Mouse (Mus musculus) hematopoietic stem cell, adult 5-6 weeks (primary cell): Measurements from ENCODE around the gene Taf6l. TPM values are rescaled to one million over a fixed set of nuclear protein-coding genes. Genes with fewer than 3 reads are reported as not detected.
"Not testable (repeated sequence)": the region's sequence is repeated elsewhere in the genome, so short reads cannot be mapped to it uniquely, and the experiment has no call there.

ENCODE experiments used
- ATAC-seq, 2 experiments: fragments of 125-278 bp in 1 of 2; replicated peaks in 1 of 2; 2 replicates each; pipeline ENCODE4 v1.8.0; 2016 to 2017; ENCODE audit warnings: inconsistent platforms in 2 of 2, mild to moderate bottlenecking in 2 of 2, moderate number of reproducible peaks in 2 of 2, low read depth in 1 of 2, moderate TSS enrichment in 1 of 2; ENCODE audit not compliant: low FRiP score in 2 of 2, poor library complexity in 2 of 2, severe bottlenecking in 2 of 2, insufficient read depth in 1 of 2, low TSS enrichment in 1 of 2
- total RNA-seq: library from RNA; stranded (forward); fragments of 172-1452, 232-1000 nt; gene quantifications from 2 replicates; pipeline ENCODE4 v1.2.3, GENCODE M21; 2017

Taf6l gene
- total RNA-seq, 1 experiment from 2014 or later, result 12.3 TPM

DNA sequence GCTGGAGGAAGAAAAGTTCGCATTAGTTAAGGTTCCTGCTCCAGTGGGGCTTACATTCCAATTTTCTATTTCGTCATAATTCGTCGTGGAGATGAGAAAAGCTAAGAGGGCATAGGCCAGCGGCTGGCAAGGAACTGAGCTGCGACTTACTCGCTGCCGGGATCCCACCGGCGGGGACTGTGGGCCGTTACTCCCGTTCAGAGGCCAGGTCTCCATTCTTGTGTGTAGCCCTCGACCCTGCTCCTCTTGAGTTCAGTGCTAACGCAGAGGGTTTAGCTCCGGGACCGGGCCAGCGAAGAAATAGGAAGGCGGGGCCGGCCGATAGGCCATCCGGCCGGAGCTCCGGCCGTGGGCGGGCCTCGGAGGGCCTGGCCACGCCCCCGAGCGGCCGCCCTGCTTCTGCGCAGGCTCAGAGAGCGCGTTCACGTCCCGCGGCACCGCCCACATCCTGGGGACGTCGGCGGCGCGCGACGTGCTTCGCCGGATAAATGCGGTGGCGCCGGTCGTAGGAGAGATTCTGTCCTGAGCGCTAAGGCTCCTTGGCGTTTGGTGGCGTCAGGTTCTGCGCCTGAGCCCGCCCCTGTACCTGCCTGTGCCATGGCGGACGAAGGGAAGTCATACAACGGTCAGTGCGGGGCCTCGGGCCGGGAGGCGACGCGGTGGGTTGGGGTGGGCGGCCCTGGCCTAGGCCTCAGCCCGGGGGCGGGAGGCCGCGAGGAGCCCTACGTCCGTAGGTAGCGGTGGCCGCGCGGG, 29.4 kb downstream of the Taf6l start, which contains the start of gene Nxf1:
Gene Nxf1, plus strand, starts transcription at position 439 of the 753 bp plus-strand sequence.
- ATAC-seq, result peak; percentile 74 to 94

DNA sequence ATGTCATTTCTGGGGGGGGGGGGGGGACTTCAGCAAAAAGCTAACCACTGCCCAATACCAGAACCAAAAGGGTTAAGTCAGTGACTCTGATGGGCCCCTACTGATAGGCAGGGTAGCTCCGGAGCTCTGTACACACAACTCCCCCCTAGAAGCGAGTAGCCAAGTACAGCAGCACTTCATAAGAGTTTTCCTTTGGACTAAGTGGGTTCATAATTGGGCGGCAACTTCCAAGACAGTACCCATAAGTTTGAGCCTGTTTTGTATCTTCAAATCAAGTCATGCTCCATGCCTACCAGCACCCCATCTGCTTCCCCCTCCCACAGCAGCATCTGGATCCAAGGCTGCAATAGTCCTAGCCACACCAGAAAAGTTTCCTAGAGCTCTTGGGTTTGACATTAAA, 30.6 kb downstream of the Taf6l start:
- no peak for ATAC-seq

DNA sequence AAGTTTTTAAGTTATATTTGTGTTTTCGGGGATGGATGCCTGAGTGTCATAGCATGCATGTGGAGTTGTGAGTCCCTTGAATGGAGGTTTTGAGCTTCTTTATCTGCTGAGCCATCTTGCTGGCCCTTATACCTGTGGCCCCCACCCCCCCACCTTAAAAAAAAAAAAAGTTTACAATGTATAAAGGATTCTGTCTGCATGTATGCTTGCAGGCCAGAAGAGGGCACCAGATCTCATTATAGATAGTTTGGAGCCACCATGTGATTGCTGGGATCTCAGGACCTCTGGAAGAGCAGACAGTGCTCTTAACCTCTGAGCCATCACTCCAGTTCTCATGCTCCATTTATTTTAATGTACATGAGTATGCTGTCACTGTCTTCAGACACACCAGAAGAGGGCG, 38.8 kb downstream of the Taf6l start:
- ATAC-seq, result no peak

DNA sequence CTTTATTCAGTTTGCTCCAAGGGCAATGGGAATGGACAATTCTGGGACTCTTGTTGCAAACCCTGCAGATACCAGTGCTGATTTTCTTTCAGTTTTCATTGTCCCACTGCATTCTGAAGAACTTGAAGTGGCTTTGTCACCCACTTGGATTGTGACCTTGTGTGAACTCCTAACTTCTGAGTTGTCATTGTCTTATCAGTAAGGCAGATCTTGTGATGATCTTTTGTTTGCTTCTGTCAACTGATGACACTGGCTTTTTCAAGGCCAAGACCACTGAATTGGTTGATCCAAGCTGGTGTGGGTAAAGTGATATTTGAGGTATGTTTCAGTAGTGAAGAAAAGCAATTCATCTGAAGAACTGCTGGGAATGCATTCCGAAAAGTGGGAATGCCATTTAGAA, 40.8 kb downstream of the Taf6l start:
- ATAC-seq, result no peak

DNA sequence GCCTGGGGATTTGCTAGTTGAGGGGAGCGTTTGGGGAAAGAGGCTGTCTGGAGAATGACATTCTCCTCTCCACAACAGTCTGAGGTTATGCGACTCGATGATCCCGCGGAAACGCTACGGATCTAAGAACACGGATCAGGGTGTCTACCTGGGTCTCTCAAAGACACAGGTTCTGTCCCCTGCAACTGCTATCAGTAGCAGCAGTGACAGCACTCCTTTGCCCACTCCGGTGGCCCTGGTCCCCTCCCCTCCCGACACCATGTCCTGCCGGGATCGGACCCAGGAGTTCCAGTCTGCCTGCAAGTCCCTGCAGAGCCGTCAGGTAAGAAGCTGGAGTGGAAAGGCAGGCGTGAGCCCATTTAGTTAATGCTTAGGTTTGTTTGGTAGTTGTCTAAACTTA, 44.0 kb downstream of the Taf6l start:
- no peak for ATAC-seq

DNA sequence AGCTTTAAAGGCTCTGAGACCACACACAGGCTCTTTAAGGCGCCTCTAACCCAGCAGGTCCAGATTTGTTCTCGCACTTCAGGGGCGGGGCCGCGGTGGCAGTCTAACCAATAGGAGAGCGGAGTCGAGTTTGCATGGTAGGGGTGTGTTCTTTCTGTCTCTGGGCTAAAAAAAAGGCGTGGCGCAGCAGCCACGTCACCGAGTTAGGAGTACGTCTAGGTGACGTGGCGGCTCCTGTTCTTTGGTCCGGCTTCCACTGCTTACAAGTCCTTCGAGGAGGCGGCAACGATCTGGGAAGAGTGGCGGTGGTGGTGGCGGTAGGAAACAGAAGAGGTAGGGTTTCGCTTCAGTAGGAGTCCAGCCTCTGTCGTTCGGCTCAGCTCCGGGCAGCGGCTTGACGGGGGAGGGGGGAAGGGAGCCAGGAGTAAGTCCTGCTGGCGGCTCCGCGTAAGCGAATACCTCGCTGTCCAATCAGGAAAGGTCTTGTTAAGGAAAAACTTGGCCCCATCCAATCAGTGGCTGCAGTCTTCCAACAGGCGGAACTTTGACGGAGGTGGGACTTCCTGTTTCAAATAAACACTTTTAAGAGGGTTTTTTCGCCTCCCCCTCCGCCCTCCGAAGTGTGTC, 44.9 kb downstream of the Taf6l start, which contains the start of gene Stx5a:
Gene Stx5a, plus strand, starts transcription at position 171 of the 627 bp plus-strand sequence.
- ATAC-seq, result peak; percentile 96 to 97

DNA sequence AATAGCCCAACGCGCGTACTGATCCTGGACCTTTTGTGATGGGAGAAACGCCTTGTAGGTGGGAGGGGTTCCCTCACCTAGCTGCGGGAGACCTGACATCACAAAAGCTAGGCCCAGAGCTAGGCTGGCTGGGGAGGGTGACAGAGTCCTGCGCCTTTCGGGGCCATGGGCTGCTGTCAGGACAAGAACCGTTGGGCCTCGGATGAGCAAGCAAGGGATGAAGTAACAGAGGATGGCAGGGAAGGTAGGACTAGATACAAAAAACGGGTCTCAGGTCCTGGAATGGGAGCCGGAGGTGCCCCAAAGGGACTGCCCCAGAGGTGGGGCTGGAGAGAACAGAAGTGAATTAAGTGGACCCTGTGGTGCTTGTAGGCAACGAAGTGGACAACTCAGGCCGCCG, 45.6 kb downstream of the Taf6l start, which contains the start of gene 1700092M07Rik:
Gene 1700092M07Rik, plus strand, starts transcription at position 116 of the 400 bp plus-strand sequence.
- ATAC-seq, result no peak

DNA sequence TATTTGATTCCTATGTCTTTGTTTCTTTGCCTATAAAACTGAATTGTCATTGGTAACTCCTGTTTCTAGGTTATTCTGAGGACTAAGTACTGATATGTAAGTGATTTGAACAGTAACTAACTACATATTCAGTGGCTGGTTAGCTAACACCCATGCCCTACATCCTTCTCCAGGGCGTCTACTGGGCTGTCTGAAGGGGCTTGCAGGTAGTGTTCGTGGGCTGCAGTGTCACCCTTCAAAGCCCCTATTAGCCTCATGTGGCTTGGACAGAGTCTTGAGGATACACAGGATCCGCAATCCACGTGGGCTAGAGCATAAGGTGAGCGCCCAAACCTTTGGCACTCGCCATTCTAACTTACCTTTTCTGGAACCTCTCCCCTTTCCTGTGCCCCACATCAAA, 46.6 kb downstream of the Taf6l start:
- ATAC-seq, result no peak

DNA sequence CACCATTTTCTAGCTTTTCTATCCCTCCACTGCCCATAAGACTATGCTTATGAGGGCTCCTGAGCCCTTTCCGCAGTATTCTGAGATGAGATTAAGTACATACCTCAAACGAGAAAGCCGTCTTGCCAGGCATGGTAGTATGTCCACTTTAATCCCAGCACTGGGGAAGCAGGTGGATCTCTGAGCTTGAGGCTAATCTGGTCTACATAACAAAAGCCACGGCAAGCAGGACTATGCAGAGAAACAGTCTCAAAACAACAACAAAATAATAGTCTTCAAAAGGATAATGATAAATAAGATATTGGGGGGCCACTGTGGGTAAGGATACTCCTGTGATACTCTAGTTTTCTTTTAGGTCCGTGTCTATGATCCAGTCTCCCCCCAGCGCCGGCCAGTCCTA, 47.3 kb downstream of the Taf6l start:
- no peak for ATAC-seq

DNA sequence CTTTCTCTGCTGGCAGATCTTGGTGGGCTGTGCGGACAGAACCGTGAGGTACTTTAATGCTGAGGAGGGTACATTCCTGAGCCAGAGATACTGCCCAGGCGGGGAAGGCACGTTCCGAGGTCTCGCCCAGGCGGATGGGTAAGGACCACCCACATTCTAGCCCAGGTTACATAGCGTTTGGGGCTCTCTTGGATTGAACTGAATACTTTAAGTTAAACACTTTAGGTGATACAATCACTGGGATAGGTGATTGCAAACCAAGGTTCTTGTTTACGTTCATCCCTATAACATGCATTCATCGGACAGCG, 50.1 kb downstream of the Taf6l start:
- ATAC-seq, result peak in 1 of 2 experiments; percentile 17; a peak in 1 of 4 replicates

DNA sequence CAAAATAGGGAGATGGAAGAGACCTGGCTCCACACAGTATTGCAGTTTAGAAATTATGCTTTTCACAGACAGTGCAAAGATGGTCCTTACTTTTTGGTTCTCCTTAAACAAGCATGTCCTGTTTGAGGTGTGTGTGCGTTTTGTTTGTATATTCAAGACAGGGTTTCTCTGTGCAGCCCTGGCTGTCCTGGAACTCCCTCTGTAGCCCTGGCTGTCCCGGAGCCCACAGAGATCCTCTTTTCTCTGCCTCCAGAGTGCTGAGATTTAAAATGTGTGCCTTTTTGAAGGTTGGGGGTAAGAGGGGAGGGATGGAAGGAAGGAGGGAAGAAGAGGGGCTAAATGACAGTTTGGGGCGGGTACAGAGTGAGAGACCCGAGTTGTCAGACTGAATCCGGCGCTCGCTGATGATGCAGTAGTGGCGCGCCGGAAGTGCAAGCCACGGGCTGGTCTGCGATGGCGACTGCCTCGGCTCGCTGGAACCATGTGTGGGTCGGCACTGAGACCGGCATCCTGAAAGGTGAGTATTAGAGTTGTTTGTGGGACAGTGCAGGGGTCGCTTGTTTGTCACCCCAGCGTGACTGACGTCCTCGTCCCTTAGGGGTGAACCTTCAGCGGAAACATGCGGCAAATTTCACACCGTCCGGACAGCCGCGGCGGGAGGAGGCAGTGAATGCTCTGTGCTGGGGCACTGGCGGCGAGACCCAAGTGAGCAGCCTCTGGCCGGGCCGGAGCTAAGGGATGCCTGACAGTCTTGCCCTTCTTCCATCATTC, 50.6 kb downstream of the Taf6l start, which contains the start of gene Wdr74:
Gene Wdr74, plus strand, starts transcription at position 439 of the 771 bp plus-strand sequence.
- ATAC-seq, result peak; percentile 95 to 99

DNA sequence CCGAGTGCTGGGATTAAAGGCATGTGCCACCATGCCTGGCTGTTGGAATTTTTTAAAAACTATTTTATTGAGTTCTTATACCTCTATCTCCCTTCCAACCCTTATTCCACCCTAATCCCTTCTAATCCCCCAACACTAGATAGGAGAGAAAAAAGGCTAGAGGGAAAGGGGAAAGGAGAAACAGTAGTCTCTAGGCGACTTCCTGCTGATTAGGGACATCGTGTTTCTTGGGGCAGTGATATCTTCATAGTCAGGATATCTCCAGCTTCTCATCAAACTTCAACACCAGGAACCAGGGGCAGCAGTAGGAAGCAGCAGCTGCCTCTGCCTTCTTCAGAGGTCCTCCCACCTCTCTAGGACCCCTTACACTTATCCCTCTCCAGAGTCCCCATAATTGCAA, 51.9 kb downstream of the Taf6l start:
- ATAC-seq, result no peak

DNA sequence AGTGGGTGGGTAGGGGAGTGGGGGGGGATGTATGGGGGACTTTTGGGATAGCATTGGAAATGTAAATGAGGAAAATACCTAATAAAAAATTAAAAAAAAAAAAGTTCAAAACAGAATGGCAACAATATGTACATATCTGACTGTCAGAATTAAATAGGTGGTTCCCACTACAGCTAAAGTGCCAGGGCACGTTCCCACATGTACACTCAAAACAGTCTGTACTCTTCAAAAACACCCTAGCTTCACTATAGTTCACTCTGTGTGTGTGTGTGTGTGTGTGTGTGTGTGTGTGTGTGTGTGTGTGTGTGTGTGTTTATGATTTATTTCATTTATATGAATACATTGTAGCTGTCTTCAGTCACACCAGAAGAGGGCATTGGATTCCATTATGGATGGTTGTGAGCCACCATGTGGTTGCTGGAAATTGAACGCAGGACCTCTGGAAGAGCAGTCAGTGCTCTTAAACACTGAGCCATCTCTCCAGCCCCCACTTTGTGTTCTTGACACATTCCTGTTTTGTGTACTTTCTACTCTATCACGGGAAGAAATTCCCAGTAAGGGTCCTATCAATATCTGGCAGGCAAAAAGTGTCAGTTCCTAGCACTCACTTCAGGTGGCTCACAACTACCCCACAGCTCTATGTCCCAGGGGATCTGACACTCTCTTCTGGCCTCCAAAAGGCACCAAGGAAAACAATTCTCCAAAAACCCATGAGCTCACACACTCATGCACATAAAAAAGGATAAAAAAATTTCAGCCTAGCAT, 57.7 kb downstream of the Taf6l start:
- ATAC-seq, result not testable (repeated sequence)

DNA sequence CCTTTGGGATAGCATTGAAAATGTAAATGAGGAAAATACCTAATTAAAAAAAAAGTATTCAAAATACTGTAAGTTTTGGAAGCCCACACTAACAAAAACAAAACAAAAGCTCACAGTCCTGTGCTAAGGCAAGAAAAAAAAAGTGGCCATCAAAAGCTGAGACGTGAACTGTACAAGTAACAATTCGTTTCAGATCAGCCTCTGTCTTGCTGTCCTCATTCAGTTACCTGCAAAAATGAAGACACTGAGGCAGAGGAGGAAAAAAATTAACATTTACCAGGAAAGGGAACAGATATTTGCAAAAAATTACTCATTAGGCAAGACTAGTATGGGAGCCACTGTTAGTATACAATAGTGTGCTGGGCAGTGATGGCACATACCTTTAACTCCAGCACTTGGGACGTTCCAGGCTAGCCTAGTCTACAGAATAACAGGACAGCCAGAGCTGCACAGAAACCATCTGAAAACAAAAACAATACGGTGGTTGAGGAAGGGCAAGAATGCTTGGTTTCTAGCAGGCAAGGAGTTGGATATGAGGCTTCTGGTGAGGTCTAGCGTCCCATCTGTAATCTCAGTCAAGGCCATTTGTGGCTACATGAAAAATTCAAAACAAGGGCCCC, 58.6 kb downstream of the Taf6l start:
- ATAC-seq, result no peak

DNA sequence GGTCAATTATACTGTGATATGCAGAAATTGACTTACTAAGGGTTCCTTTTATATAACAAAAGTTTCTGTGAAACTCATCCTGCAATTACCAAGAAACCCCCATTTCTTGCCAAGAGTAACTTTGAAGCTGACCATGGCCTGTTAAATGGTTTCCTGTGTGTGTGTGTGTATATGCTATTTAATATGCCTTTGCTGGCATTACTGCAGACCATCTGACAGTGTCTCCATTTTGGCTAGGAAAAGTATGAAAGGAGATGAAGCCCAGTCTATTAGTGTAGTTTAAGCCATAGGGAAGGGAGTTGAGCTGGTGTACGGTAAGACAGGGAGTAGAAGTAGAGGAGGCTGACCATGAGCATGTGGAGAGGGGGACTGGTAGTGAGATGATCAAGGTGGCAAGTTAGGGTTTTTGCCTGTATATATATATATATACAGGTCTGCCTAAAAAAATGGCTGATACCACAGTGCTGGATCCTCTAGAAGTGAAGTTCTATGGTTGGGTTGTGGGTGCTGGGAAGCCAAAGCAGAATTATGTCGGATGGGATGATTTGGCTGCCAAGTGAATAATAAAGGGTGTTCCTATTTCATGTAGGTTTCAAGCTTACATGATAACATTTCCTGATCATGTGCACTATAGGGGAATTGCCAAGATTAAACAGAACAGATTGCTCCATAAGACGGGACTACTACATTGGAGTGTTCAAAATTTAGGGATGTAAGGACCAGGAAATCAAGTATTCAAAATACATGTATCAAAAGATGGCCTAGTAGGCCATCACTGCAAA, 59.4 kb downstream of the Taf6l start:
- no peak for ATAC-seq

DNA sequence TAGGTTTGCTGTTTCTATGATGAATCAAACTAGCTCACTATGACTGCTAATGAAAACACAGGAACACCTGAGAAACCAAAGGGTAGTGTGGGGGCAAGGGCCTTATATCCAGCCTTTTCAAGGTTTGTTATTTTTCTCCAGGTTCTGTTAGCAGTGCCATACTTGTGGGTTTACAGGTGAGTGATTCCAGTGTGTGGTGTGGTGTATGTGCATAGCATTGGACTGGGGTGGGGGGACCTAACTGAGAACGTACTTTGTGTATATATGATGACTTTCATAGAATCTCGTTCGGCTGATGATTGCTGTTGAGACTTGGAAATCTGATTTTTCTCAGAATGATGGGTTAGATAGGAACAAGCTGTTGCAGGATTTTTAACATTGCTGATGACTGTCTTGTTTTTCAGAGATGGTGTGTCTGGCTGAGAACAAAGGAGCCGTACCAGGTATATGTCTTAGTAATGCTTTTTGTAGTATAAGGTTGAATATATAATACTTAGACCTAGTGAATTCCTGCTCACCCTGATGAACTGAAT, 61.1 kb downstream of the Taf6l start:
- no peak for ATAC-seq
